Mouse (Mus musculus): ENCODE data around the gene Dkk3. TPM values are rescaled to one million over a fixed set of nuclear protein-coding genes. Genes with fewer than 3 reads are reported as not detected.

Gene Dkk3
- polyA plus RNA-seq, 1 experiment from 2014 or later: 32.9 TPM

DNA sequence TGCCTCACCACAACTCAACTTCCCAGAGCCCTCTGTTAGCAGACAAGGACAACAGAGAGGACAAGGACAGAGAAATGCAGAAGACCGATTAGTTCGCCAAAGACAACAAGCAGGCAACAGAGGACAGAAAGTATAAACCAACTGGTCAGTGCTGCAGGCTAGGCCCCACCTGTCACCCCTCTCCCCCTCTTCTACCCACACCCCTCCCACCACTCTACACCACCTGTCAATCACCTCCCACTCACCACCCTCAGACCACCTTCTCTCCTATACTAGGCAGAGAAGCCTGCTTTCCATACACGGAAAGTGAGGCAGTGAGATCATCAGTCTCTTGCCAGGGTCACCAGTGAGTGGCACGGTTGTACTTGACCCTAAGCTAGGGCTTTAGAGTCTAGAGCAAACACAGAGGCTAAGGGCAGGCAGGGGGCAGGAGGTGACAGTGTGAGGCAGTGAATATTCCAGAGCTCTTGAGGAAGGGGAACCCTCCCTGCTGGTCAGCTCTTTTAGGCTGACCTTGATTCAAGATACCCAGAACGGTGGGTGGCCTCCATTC is 31.7 kb downstream of the Dkk3 start:
- Histone ChIP-seq H3K27ac (replicated peaks) (no peak overlapping the region), H3K27me3 (replicated peaks) (no peaks in the 10 kb centered on the region), H3K4me2 (no peak overlapping the region), H3K36me3 (no peaks in the 10 kb centered on the region), H3K4me3 (replicated peaks) (no peak overlapping the region), H3K9me3 (replicated peaks) (no peaks in the 10 kb centered on the region), H3K4me1 (no peaks in the 10 kb centered on the region), H3K9ac (replicated peaks) (no peak overlapping the region)
- ATAC-seq (ENCODE audit: low FRiP score): no peak
- 78% methylated on average over 5 of the region's 5 CpGs for WGBS

DNA sequence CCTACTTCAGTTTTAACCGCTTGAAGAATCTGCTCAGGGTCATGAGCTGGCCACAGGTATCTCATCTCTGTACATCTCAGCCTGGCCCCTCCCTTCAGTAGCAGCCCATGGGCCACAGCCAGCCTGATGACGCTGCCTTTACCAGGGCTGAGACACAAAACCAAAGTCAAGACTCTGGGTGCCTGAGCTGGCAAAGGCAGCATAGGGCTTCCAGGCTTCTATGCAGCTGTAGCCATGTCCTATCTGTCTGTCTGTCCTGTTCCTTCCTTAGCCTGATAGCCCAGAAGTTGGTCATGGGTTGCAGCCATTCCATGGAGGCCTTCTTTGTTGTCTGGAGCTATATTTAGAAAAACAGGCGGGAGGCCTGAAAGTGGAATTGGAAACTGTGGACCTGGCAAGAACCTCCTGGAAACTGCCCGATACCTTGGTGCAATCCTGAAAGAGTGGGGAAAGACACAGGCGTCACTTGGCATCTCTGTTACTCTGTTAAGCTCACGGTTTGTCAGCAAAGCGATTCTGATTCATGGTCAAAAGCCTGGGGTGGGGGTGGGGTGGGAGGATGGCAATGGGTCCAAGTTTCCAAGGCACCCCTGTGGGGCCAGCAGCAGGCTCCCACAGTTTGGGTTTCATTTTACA is 33.1 kb downstream of the Dkk3 start:
- no peak overlapping the region for H3K9ac ChIP-seq (replicated peaks)
- H3K4me2 ChIP-seq: no peak overlapping the region
- 79% methylated on average over 7 of the region's 7 CpGs for WGBS
- no peaks in the 10 kb centered on the region for H3K27me3 ChIP-seq (replicated peaks)
- H3K4me3 ChIP-seq (replicated peaks): no peak overlapping the region
- H3K9me3 ChIP-seq (replicated peaks): no peaks in the 10 kb centered on the region
- H3K27ac ChIP-seq (replicated peaks): no peak overlapping the region
- ATAC-seq (ENCODE audit: low FRiP score): no peak
- H3K36me3 ChIP-seq: no peaks in the 10 kb centered on the region
- 0 out of 2 replicates have a peak, but pooled peaks cover 3% of the 10 kb centered on the region for H3K4me1 ChIP-seq

DNA sequence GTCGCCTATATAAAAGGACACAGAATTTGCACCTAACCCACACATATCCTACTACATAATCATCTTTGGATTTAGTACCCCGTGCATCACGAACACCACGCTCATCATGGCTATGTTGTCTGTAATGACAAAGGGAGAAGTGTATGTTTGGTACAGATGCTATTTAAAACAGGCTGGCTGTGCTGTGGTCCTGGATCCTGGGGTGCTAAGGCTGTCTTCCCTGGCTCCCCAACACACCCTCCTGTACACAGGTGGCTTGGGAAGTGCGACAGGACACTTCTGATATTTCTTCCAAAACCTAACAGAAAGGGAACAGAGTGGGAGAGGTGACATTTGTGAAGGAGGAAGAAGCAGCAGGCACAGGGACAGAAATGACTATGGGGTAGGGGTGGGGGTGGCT is 35.2 kb downstream of the Dkk3 start:
- Histone ChIP-seq H3K9ac (replicated peaks) (no peak overlapping the region), H3K4me3 (replicated peaks) (no peak overlapping the region), H3K9me3 (replicated peaks) (no peaks in the 10 kb centered on the region), H3K27ac (replicated peaks) (no peak overlapping the region), H3K36me3 (no peaks in the 10 kb centered on the region), H3K27me3 (replicated peaks) (no peaks in the 10 kb centered on the region), H3K4me2 (no peak overlapping the region), H3K4me1 (0 out of 2 replicates have a peak, but pooled peaks cover 3% of the 10 kb centered on the region)
- ATAC-seq (ENCODE audit: low FRiP score): no peak
- 94% methylated on average over 5 of the region's 5 CpGs for WGBS

DNA sequence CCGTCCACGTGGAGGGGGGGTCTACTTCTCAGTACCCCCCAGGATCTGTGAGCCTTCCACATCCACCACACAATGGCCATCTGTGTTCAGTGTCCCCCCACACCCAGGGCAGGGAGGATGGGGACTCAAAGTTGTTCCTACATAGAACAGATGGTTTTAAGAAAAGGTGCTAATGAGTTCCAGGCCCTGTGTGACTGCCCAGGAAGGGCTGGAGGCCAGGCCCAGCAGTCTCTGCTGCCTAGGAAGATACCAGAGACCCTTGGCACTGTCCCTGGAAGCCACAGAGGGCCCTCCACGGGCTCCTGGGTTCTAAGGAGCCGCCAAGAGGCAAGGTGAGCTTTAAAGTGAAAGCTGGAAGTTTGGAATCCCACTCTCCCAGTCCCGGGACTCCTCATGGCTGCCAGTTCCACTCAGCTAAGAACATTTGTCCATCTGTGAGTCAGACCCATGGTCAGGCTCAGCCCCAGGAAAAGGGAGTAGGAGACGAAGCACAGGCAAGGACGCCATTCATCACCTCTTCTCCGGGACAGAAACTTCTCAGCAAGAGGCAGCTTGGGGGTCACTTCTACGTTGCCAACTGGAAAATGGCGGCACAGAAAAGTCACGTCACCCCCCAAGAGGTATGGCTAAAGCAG is 36.9 kb downstream of the Dkk3 start:
- WGBS: 89% methylated on average over 11 of the region's 11 CpGs
- Histone ChIP-seq H3K27me3 (replicated peaks) (no peaks in the 10 kb centered on the region), H3K4me1 (0 out of 2 replicates have a peak, but pooled peaks cover 3% of the 10 kb centered on the region), H3K9me3 (replicated peaks) (no peaks in the 10 kb centered on the region), H3K9ac (replicated peaks) (no peak overlapping the region), H3K27ac (replicated peaks) (no peak overlapping the region), H3K4me3 (replicated peaks) (no peak overlapping the region), H3K4me2 (no peak overlapping the region), H3K36me3 (no peaks in the 10 kb centered on the region)
- ATAC-seq (ENCODE audit: low FRiP score): no peak

DNA sequence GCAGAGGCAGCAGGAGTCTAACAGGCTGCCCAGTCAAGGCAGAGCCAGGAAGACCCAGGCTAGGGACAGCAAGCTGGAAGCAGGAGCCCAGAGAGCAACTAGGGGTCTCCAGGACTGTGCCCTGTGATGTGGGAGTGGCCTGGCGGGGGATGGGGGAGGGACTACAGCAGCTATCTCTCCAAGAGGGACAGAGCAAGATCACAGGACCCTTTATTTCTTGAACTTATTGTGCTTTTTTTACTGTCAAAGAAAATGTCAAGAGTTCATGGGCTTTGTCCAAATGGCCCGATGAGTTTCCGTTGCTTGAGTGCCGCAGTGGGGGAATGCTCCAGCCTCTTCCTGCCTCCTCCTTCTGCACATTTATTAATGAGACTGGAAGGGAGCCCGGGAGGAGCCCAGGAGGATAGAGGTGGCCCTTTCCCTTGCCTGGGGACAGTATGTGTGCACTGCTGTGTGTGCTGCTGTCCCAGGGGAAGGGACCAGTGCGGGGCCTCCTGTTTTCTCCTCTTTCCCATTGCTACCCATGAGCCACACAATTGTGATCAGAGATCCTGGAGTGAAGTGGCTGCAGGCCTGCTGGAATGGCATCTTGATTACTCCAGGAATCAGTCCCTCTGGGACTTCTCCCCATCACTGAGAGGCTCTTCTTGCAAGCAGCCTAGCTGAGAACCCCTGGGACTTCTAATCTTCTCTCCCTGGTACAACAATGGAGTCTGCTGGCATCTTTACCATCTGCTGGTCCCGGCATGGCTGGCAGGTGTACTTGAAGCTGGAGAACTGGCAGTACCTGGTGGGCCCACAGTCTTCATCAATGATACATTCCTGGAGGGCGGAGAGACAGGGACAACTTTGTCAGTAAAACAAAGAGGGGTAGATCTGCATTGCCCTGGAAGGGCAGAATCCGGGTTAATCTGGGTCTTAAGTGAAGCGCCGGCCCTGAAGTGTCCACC is 37.7 kb downstream of the Dkk3 start:
- H3K36me3 ChIP-seq: no peaks in the 10 kb centered on the region
- 71% methylated on average over 11 of the region's 11 CpGs for WGBS
- H3K4me1 ChIP-seq: 0 out of 2 replicates have a peak, but pooled peaks cover 3% of the 10 kb centered on the region
- no peak for ATAC-seq (ENCODE audit: low FRiP score)
- no peak overlapping the region for H3K9ac ChIP-seq (replicated peaks)
- no peak overlapping the region for H3K4me3 ChIP-seq (replicated peaks)
- no peak overlapping the region for H3K27ac ChIP-seq (replicated peaks)
- no peaks in the 10 kb centered on the region for H3K9me3 ChIP-seq (replicated peaks)
- H3K27me3 ChIP-seq (replicated peaks): no peaks in the 10 kb centered on the region
- H3K4me2 ChIP-seq: no peak overlapping the region

DNA sequence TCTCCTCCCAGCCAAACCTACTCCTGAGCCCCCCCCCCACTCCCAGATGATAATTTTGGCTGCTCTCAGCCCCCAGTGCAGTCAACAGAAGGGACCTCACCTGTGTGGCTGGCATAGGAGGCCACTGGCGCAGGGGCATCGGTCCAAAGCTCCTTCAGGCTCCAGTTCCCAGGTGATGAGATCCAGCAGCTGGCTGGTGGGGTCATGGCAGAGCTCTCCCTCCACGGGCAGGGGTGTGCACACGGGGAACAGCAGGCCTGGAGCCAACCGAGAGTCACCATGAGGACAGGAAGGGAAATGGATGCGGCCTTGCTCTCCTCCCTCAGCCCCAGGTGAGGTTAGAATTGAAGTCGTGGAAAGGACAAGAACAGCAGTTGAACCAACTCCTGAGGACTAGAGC is 39.6 kb downstream of the Dkk3 start:
- Histone ChIP-seq H3K9ac (replicated peaks) (no peak overlapping the region), H3K4me2 (no peak overlapping the region), H3K27me3 (replicated peaks) (no peaks in the 10 kb centered on the region), H3K27ac (replicated peaks) (no peak overlapping the region), H3K9me3 (replicated peaks) (no peaks in the 10 kb centered on the region), H3K4me3 (replicated peaks) (no peak overlapping the region), H3K4me1 (0 out of 2 replicates have a peak, but pooled peaks cover 3% of the 10 kb centered on the region), H3K36me3 (no peaks in the 10 kb centered on the region)
- ATAC-seq (ENCODE audit: low FRiP score): no peak
- 86% methylated on average over 7 of the region's 7 CpGs for WGBS

DNA sequence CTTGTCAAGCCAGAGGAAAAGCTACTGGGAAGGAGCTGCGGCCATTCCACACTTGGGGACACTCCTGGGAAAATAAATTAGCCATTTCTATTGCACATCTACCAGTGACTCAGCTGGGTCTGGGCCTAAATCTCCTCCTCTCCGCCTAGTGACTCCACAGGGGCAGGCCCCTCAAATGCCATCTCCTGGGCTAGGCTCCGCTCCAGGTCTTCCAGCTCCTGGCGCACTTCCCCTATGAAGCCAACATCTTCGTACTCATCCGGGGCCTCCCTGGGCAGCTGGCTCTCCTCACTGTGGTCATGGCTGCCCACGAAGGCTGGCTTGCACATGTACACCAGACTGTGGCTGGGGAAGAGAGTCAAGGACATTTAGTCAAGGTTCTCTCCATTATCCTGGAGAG is 40.8 kb downstream of the Dkk3 start:
- H3K9ac ChIP-seq (replicated peaks): no peak overlapping the region
- no peaks in the 10 kb centered on the region for H3K27me3 ChIP-seq (replicated peaks)
- no peaks in the 10 kb centered on the region for H3K9me3 ChIP-seq (replicated peaks)
- H3K36me3 ChIP-seq: no peaks in the 10 kb centered on the region
- H3K27ac ChIP-seq (replicated peaks): no peak overlapping the region
- no peak overlapping the region for H3K4me3 ChIP-seq (replicated peaks)
- WGBS: 84% methylated on average over 7 of the region's 7 CpGs
- no peak for ATAC-seq (ENCODE audit: low FRiP score)
- 0 out of 2 replicates have a peak, but pooled peaks cover 3% of the 10 kb centered on the region for H3K4me1 ChIP-seq
- no peak overlapping the region for H3K4me2 ChIP-seq

DNA sequence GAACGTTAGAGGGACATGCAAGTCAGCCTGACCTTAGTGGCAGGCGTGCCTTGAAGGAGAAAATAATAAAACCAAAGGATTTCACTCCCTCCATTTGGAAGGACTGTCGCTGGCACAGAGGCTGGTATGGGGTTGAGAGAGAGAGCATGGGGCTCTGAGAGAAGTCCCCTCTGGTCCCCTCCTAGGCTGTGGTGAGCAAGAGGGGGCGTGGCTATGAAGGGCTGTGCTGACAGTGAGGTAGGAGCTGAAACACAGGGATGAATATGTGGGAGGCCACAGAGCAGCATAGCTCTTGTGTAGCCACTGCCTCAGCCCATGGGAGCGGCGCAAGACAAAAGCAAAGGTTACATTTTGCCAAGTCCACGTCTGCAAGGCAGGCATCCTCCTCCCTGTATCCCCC is 41.4 kb downstream of the Dkk3 start:
- H3K4me2 ChIP-seq: no peak overlapping the region
- WGBS: 82% methylated on average over 7 of the region's 7 CpGs
- no peaks in the 10 kb centered on the region for H3K9me3 ChIP-seq (replicated peaks)
- H3K4me1 ChIP-seq: 0 out of 2 replicates have a peak, but pooled peaks cover 3% of the 10 kb centered on the region
- H3K36me3 ChIP-seq: no peaks in the 10 kb centered on the region
- H3K27ac ChIP-seq (replicated peaks): no peak overlapping the region
- no peak overlapping the region for H3K9ac ChIP-seq (replicated peaks)
- H3K4me3 ChIP-seq (replicated peaks): no peak overlapping the region
- no peaks in the 10 kb centered on the region for H3K27me3 ChIP-seq (replicated peaks)
- no peak for ATAC-seq (ENCODE audit: low FRiP score)

DNA sequence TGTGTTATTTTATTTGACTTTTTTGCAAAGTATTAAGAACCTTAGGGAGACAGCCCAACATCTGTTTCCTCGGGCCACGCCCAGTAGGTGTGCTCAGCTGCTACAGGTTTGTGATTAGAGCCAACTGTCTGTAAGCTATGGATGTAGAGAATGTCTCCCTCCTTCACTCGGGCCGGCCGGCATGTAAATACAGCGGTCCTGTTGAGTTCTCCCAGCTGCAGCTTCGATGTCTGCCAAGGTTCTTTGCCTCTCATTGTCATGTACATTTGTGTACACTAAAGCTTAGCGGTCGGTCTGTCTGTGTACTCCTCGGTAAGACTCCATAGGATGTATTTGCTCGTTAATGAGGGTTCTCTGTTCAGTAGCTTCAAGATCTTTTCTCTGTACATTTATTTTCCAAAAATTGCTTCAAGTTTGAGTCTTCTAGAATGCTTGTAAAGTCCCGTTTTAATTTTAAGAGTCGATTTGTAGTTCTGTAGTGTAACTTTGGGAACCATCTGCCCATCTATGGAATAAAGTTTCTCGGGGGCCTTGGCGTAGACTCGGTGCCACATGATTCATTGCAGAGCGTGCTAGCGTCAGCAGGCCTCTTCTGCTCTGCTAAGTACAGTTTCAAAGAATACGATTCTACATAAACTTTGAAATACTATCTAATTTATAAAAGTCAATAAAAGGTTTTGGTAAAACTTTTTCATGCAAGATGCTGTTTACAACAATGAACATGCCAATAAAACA is 48.1 kb downstream of the Dkk3 start:
- 89% methylated on average over 19 of the region's 19 CpGs for WGBS
- peaks cover 47% of the 10 kb centered on the region for H3K36me3 ChIP-seq
- H3K4me2 ChIP-seq: no peak overlapping the region
- no peaks in the 10 kb centered on the region for H3K4me1 ChIP-seq
- no peaks in the 10 kb centered on the region for H3K9me3 ChIP-seq (replicated peaks)
- H3K27me3 ChIP-seq (replicated peaks): no peaks in the 10 kb centered on the region
- H3K4me3 ChIP-seq (replicated peaks): no peak overlapping the region
- no peak for ATAC-seq (ENCODE audit: low FRiP score)
- H3K27ac ChIP-seq (replicated peaks): no peak overlapping the region
- H3K9ac ChIP-seq (replicated peaks): no peak overlapping the region

DNA sequence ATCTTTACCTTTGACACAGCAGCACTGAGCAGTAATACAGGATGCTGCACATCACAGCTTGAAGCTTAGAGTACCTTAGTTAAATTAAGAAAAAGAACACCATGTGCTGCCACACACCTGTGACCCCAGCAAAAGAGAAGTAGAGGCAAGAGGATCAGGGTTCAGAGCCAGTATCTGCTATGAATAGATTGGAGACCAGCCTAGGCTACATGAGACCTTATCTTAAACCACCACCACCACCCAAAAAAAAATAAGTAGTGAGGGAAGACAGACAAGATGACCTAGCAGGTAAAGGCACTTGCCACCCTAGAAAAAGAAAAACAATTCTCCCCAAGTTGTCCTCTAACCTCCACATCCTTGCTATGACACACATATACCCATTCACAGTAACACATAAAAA is 50.1 kb downstream of the Dkk3 start:
- H3K36me3 ChIP-seq: peaks cover 61% of the 10 kb centered on the region
- H3K4me1 ChIP-seq: no peaks in the 10 kb centered on the region
- H3K4me2 ChIP-seq: no peak overlapping the region
- H3K27ac ChIP-seq (replicated peaks): no peak overlapping the region
- no peak overlapping the region for H3K4me3 ChIP-seq (replicated peaks)
- no peaks in the 10 kb centered on the region for H3K9me3 ChIP-seq (replicated peaks)
- H3K27me3 ChIP-seq (replicated peaks): no peaks in the 10 kb centered on the region
- H3K9ac ChIP-seq (replicated peaks): no peak overlapping the region
- no peak for ATAC-seq (ENCODE audit: low FRiP score)

DNA sequence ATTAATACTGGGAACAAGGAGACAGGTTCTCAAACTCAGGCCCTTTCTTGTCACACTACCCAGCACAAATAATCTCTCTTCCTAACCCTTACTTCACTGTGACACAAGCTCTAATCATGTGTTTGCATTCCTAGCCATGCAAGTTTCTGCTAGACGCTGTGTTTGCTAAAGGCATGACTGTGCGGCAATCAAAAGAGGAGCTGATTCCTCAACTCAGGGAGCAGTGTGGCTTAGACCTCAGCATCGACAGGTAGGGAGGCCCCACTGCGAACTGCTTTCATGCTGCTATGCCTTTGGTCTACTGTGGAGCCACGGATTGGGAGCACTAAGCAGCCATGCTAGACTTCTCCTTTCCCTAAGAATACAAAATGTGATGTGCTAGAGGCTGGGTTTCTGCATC is 55.0 kb downstream of the Dkk3 start:
- no peaks in the 10 kb centered on the region for H3K27me3 ChIP-seq (replicated peaks)
- no peak overlapping the region for H3K4me3 ChIP-seq (replicated peaks)
- WGBS: 93% methylated on average over 5 of the region's 5 CpGs
- no peaks in the 10 kb centered on the region for H3K4me1 ChIP-seq
- H3K9ac ChIP-seq (replicated peaks): no peak overlapping the region
- no peak for ATAC-seq (ENCODE audit: low FRiP score)
- peaks cover 74% of the 10 kb centered on the region for H3K36me3 ChIP-seq
- no peak overlapping the region for H3K27ac ChIP-seq (replicated peaks)
- H3K9me3 ChIP-seq (replicated peaks): no peaks in the 10 kb centered on the region
- H3K4me2 ChIP-seq: no peak overlapping the region

Data from neural tube, embryonic 15.5 days (tissue).